Mouse (Mus musculus): ENCODE measurements at regions not wholly inside any gene's neighbourhood (a gene's known extent, or its start where the extent isn't known, plus 50 kb on each side); places are given as distances from the start of the nearest gene placed in this dataset.

GRCm38 (mm10) chr13:43972906-43973305, 188.3 kb downstream of the Cd83 start:
- TF ChIP-seq CTCF (IDR thresholded peaks at IDR 0.05; ENCODE audit: borderline replicate concordance, extremely low read depth, insufficient read depth, insufficient read length) (no peak), POLR2A (IDR thresholded peaks at IDR 0.05; ENCODE audit: borderline replicate concordance, extremely low read depth, insufficient read depth, insufficient read length, poor library complexity, severe bottlenecking) (no peak)

Data from brain, embryonic 14.5 days (tissue).